Mouse (Mus musculus): Measurements from ENCODE around the gene Olfr1162.
"Not testable (repeated sequence)": the region's sequence is repeated elsewhere in the genome, so short reads cannot be mapped to it uniquely, and the experiment has no call there.

Olfr1162 gene

DNA sequence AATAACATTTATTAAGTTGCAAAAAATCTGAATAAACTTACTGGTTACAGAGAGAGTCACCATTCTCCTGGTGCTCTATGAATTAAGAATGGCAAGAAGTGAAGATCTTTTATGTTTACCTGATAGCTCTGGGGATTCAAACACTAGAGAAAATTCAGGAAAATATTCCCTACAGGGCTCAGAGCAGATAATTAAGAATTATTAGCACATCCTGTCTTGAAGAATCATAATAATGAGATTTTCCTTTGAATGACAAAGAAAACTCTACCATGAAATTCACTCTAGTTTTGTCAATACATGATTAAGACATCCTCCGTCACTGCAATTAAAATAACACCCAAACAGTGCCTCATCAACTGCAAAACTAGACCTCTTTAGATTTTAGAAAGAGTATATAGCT lies at the start of gene Olfr1162:
Olfr1162 (minus strand) TSS at position 101 of the 400 bp plus-strand sequence.
- DNase-seq: no peak

DNA sequence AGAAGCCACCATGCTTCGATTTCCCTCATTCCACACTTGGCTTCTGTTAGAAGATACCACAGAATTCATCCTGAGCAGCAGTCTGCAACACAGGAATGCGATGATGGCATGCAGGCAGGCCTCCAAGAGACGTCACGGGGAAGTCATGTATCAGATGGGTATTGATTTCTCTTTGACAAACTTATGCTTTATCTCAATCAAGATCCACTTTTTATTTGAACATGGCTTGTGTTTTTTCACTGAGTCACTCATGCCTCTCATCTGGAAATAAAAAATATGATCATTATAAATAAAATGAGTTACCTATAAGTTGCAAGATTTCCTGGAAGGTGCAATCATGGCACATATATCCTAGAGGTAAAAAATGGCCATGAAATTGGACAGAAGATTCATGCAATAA lies 42.9 kb upstream of the Olfr1162 start, which contains the start of gene Olfr1164:
Olfr1164 (minus strand) TSS at position 101 of the 400 bp plus-strand sequence.
- no peak for DNase-seq

DNA sequence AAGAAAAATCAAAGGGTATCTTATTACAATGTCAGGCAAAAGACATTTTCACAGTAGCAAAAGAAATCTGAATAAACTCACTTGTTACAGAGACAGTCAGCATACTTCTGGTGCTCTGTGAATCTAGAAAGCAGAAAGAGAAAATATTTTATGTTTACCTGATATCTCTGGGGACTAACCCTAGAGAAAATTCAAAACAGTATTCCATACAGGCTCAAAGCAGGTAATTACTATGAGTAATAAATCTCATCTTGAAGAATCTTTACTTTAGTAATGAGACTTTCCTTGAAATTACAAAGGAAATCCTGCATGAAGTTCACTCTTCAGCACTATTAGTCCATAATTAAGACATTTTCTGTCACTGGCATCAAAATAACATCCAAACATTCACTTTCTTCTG lies 20.8 kb upstream of the Olfr1162 start, which contains the start of gene Olfr1163:
Olfr1163 (minus strand) TSS at position 101 of the 400 bp plus-strand sequence.
- DNase-seq: no peak

DNA sequence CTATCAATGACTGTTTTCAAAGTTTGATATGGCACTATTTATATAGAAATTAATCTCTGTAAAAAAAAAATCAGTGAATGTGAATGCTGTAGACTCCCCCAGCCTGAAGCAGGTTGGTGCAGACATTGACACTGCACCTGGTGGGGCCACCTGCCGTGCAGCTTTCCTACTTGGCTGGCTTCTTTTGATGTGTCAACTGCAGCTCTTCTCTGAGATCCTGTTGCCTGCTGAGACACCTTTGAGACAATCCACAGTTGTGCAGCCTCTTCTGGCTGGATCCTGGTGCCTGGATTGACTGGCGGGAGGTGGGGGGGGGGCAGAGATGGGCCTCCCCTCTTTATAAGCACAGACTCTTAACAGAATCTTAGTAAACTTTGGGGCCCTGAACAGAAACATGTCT lies 12.7 kb upstream of the Olfr1162 start:
- no peak for DNase-seq

DNA sequence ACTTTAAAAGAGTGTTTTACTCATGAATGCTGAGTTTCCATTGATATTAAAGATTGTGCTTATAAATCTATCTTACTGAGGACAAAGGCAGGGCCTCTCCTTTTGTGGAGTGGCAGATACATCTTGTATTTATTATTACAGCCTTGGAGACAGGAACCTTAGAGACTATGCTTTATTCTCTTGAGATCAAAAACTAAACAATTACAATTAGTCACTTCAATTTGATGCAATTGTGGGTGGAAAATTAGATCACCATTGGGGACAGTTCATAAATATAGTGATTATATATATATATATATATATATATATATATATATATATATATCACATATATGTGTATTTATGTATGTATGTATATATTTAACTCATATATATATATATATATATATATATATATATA lies 13.3 kb downstream of the Olfr1162 start, which contains the start of gene Olfr73:
Olfr73 (minus strand) TSS at position 101 of the 400 bp plus-strand sequence.
- no peak for DNase-seq

DNA sequence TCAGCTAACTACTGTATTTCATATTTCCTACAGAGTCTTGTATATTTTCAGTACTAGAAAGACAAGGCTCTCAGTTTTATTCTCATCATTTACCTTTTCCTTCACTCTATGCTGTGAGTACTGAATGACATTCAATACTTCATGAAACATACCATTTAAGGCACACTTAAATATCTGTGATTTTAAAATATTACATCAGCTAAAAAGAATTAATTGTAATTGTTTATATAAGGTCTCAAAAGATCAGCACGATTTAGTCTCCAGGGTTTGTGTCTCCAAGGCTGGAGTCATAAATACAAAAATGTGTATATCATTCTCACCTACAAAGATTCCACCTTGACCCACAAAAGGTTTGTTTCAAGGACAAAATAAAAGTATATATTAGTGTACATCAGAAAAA lies 28.5 kb downstream of the Olfr1162 start, which contains the start of gene Olfr1161:
Olfr1161 (plus strand) TSS at position 301 of the 400 bp plus-strand sequence.
- DNase-seq: not testable (repeated sequence)

DNA sequence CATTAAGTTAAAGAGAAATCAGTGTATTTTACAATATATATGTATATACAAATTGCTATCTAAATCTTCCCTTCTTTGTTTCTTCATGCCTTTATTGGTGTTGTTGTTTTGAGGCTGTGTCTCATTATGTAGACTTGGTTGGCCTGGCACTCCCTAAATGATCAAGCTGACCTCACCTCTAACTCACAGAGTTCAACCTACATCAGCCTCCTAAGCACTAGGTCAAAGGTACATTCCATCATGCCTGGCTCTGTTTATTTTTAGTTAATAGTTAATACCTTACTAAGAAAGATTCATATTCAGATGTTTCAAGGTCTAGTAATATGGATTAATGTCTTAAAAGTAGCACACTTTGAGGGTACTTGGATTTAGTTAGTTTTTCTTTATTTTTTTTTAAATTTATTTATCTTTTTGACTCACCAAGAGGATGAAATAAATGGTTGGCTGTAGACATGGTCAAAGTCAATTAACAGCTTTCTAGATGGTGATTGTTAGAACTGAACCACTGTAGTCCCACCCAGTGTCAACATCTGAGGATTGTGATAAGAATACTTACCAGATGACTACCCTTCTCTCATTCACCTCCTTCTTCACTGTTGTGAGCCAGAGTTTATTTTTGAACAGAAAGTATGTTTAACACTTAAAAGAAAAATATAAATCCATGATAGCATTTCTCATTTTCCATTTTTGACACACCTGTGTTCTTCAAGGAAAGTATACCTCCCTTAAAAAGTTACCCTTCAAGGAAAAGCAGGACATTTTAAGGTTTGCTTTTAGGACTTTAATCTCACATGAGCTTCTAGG lies 43.2 kb downstream of the Olfr1162 start, which contains the start of gene Olfr1160:
Olfr1160 (minus strand) TSS at position 754 of the 804 bp plus-strand sequence.
- no peak for DNase-seq
